Mouse (Mus musculus): ENCODE results near the gene Adgrg7.

DNA sequence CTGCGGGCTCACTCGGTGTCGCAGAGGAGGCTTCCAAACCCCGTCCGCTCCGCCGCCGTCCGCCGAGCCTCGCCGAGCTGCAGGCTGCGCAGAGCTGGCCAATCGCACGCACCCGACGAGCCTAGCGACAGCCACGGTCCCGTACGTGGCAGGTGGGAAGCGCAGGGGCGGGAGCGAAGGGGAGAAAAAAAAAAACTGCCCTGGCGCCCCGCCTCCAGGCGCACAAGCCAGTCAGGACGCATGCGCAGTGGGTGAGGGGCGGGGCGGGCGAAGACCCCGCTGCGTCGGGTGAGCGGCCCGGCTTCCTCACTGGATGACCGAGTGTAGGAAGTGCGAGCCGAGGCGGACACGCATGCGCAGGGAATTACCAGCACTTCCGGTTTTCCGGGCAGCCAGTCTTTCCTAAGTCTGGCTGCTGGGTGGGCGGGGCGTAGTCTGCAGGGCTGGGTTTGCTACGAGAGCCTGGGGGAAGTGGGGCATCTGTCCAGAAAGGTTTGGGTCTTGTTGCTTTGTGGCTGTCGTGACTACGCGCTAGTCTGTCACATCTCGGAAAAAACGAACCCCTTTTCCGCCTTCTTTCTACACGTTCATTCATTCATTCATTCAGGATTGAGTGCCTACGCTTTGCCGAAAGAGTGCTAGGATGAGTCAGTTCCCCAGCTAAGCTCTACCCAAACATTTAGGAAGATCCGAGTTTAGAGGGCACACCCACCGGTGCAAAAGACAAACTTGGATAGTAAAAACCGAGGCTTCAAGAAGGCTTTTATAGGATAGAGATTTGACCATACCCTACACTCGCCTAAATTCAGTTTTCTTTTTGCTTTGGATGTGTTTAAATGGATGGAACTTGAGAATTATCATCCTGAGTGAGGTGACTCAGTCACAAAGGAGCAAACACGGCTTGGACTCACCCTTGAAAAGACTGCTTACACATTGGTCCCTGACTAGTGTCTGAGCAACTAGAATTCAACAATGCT is 78.1 kb downstream of the Adgrg7 start, which contains the start of gene Tfg:
- TF ChIP-seq CTCF (IDR thresholded peaks at IDR 0.05; ENCODE audit: insufficient read depth, low read length), result no peak
- peak; percentile 60; the same call in 1 of the 2 replicates for TF ChIP-seq POLR2A (IDR thresholded peaks at IDR 0.05; ENCODE audit: borderline replicate concordance, extremely low read depth, low read depth, low read length)
